Mouse (Mus musculus) cerebellum, adult 2 months (tissue): ENCODE measurements at regions not wholly inside any gene's neighbourhood (a gene's known extent, or its start where the extent isn't known, plus 50 kb on each side); places are given as distances from the start of the nearest gene placed in this dataset.
"Not testable (repeated sequence)": the region's sequence is repeated elsewhere in the genome, so short reads cannot be mapped to it uniquely, and the experiment has no call there.

Experiments used
- DNase-seq, 2 experiments: peaks; one replicate each; pipeline ENCODE4 v3.0.0; 2021
- H3K27ac ChIP-seq: fragments of 200-500 bp; 2 replicates; pipeline ENCODE4 v1.5.1; 2012; ENCODE audit warnings: low read length, control low read depth, inconsistent platforms; ENCODE audit not compliant: insufficient read depth
- H3K27me3 ChIP-seq: fragments of 200-500 bp; 2 replicates; pipeline ENCODE4 v1.6.1; 2012; ENCODE audit warnings: inconsistent platforms, mild to moderate bottlenecking, low read length, moderate library complexity; ENCODE audit not compliant: control insufficient read depth, insufficient read depth
- H3K4me1 ChIP-seq: fragments of 200-500 bp; 2 replicates; pipeline ENCODE4 v1.6.1; 2011; ENCODE audit warnings: low read length; ENCODE audit not compliant: control insufficient read depth, insufficient read depth
- H3K4me3 ChIP-seq: fragments of 200-500 bp; replicated peaks from 2 replicates; pipeline ENCODE3; 2011; ENCODE audit warnings: mild to moderate bottlenecking, low read depth, low read length, control low read depth; ENCODE audit not compliant: insufficient read depth
- CTCF ChIP-seq: fragments of 200-500 bp; IDR thresholded peaks from 2 replicates; pipeline ENCODE4 v1.5.1; 2011; ENCODE audit warnings: low read depth, mild to moderate bottlenecking, control low read depth, low read length, moderate library complexity, borderline replicate concordance; ENCODE audit not compliant: insufficient read depth
- POLR2A ChIP-seq: fragments of 200-500 bp; IDR thresholded peaks from 2 replicates; pipeline ENCODE4 v1.6.1; 2011; ENCODE audit warnings: low read length, control low read depth, borderline replicate concordance; ENCODE audit not compliant: insufficient read depth
- WGBS: fragments of 180-500 bp; shearing (Covaris S2); methylation state at CpG from one replicate; pipeline ENCODE4 v1.1.7; 2018; 5-methylcytosine and 5-hydroxymethylcytosine counted together

DNA sequence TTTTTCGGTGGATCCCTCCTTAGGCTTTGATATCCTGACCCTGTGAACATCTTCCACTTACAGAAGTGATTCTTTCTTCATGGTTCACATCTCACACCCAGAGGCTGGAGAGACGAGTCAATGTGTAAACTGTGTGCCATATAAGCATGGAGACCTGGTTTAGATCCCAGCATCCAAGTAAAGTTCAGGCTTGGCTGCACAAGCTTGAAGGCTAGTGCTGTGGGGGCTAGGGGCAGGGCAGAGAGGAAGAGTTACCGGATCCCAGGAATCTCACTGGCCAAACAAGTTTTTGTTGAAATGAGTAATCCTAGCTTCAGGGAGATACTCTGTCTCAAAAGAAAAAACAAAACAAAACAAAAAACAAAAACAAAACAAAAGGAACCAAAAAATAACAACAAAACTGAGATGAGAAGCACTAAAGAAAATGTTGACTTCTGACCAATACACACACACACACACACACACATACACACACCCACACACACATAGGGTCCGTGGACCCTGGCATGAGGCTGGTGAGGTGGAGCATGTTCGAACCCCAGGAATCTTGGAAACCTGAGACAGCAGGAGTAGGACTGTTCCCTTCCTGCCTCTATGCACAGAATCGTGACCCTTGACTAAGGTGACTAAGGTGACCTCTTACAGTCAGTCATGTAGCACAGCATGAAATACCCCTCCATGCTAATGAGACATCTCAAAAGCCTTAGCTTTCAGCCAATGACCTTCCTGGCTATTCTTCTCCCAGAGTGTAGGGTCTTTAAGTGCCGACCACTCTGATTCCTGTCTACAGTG, 55.2 kb downstream of the Gm12728 start:
- 73% methylated on average over 7 of the region's 7 CpGs for WGBS
- Histone ChIP-seq H3K27ac (no peak overlapping the region), H3K27me3 (no peaks in the 10 kb centered on the region), H3K4me1 (no peaks in the 10 kb centered on the region), H3K4me3 (no peak overlapping the region)
- no peak for DNase-seq
- TF ChIP-seq POLR2A (no peak), CTCF (no peak)

DNA sequence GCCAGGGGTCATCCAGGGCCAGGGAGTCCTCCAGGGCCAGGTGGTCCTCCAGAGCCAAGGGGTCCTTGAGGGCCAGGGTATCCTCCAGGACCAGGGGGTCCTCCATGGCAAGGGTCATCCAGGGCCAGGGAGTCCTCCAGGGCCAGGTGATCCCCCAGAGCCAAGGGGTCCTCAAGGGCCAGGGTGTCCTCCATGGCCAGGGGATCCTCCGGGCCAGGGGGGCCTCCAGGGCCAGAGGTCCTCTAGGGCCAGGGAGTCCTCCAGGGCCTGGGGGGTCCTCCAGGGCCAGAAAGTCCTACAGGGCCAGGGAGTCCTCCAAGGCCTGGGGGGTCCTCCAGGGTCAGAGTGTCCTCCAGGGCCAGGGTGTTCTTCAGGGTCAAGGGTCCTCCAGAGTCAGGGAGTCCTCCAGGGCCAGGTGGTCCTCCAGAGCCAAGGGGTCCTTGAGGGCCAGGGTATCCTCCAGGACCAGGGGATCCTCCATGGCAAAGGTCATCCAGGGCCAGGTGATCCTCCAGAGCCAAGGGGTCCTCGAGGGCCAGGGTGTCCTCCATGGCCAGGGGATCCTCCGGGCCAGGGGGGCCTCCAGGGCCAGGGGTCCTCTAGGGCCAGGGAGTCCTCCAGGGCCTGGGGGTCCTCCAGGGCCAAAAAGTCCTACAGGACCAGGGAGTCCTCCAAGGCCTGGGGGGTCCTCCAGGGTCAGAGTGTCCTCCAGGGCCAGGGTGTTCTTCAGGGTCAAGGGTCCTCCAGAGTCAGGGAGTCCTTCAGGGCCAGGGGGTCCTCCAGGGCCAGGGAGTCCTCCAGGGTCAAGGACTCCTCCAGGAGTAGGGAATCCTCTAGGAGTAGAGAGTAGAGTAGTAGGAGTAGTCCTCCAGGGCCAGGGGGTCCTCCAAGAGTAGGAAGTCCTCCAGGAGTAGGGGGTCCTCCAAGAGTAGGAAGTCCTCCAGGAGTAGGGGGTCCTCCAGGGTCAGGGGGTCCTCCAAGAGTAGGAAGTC, 56.6 kb downstream of the Gm12728 start:
- H3K4me3 ChIP-seq, H3K27me3 ChIP-seq, DNase-seq, H3K4me1 ChIP-seq, H3K27ac ChIP-seq: not testable (repeated sequence)
- 84% methylated on average over 3 of the region's 3 CpGs for WGBS

DNA sequence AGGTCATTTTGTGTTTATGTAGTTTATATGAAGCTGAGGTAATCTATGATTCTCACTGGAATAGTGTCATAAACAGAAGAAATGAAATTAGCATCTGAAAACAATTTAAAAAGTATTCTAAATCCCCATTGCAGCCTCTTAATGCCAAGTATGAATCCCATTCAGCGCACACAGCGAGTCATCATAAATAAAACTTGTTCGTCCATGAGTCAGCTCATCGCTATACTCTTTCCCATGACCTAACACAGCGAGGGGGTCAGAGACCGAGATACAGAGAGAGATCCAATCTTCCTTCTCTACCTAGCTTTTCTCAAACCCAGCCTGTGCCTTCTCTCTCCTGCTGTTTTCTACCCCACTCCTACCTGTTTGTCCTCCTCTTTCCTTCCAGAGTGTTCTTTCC, 63.4 kb downstream of the Gm12728 start:
- WGBS, result 95% methylated on average over 6 of the region's 6 CpGs
- Histone ChIP-seq H3K4me3 (no peak overlapping the region), H3K27me3 (no peaks in the 10 kb centered on the region), H3K4me1 (no peaks in the 10 kb centered on the region), H3K27ac (no peak overlapping the region)
- TF ChIP-seq CTCF (no peak), POLR2A (no peak)
- DNase-seq, result no peak

DNA sequence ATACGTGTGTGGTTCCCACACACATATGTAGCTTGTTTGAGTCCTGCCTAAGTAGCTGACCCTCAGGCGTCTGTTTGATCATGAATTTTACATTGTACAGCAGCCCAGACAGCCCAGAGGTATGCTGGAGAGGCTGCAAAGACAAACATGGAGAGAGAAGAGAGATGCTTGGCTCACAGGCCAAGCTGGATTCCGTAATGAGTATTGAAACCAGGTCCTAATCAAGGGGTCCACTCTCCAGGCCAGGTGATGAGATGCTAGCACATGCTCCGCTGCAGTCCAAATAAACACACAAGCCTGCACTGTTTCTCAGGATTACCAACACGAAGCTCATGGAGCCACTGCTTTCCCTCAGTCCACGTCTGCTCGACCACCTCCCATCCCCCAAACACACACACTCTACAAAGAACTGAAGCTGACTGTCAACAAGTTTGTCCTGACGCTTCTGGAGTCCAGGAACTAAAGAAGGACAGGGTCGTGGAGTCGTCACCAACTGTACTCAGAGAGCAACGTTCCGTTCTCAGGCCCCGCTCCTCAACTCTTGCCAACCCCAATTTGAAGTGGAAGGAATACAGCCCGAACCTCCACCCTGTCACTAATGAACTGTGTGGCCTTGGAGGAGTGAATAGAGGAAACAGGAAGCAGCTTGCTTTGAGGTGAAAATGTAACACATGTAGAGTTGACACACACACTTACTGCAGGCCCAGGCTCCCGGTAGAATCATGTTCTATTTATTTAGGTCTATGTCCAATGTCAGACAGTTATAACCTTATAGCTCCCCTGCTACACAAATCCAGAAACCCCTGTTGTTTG, 69.6 kb downstream of the Gm12728 start:
- H3K4me1 ChIP-seq, result no peaks in the 10 kb centered on the region
- no peak overlapping the region for H3K4me3 ChIP-seq
- TF ChIP-seq POLR2A (no peak), CTCF (no peak)
- no peak overlapping the region for H3K27ac ChIP-seq
- WGBS, result 84% methylated on average over 15 of the region's 15 CpGs
- no peak for DNase-seq
- H3K27me3 ChIP-seq, result no peaks in the 10 kb centered on the region

DNA sequence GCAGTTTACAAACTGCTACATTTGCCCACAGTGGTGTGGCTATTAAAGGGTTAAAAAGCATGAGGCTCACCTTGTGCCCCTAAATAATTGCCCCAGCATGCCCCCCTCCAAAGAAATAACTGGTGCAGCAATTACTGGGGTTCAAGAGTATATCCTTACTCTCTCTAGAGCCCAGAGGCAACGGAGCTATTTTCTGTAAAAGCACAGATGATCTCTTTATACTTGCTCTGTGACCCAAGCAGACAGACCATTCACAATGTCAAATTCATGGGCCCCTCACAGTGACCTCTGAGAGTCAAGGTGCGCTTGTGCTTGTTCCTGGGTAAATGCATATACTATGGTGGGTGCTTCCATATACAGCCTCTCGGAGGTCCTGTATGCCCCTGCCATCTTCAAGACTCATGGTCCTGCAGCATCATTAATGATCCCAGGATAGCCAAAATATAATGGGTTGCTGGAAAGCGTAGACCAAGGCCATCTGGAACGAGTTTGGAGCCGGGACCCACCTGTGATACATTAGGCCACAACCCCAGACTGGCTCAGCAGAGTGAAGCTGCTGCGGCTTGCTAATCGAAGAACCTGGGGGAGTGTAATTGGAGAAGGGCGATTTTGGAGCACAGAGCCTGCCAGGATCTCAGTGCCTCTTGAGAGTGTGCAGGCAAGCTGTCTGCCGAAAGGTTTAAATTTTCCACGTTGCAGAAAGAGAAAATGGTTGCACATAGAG, 71.4 kb downstream of the Gm12728 start:
- Histone ChIP-seq H3K4me3 (no peak overlapping the region), H3K4me1 (no peaks in the 10 kb centered on the region), H3K27ac (no peak overlapping the region), H3K27me3 (no peaks in the 10 kb centered on the region)
- no peak for DNase-seq
- no peak for TF ChIP-seq CTCF
- TF ChIP-seq POLR2A, result no peak
- 52% methylated on average over 11 of the region's 11 CpGs for WGBS

DNA sequence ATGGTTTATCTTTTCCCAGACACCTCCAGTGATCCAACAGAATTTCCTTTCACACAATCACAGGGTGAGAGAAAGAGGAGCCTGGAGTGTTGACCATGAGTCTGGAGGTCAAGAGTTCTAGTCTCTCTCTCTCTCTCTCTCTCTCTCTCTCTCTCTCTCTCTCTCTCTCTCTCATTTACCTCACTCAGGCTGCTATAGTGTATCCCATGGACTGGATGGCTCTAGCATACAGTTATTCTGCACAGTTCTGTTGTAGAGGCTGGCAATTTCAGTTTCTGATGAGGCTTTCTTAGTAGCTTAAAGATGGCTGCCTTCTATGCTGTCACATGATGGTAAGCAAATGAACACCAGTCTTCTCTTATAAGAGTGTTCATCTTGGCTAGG, 72.0 kb downstream of the Gm12728 start:
- TF ChIP-seq CTCF, result no peak
- no peak for TF ChIP-seq POLR2A
- no peaks in the 10 kb centered on the region for H3K27me3 ChIP-seq

DNA sequence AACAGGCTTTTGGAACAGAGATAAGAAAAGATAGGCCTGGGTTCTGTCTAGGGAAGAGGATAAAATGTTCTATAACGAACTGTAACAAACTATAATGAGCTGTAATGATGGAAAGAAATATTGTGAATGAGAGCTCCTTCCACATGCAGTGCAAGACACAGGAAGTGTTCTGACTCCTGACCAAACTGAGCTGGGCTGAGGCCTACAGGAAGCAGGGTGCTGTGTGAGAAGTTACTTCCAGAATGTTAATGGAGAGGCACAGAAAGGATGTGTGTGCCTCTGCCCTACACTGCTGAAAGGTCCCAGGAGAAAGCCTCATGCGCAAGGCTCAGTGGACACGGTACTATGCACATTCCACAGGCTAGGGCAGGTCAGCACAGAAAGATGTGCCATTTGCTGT, 80.8 kb downstream of the Gm12728 start:
- Histone ChIP-seq H3K27ac (no peak overlapping the region), H3K4me1 (no peaks in the 10 kb centered on the region), H3K27me3 (no peaks in the 10 kb centered on the region), H3K4me3 (no peak overlapping the region)
- no peak for TF ChIP-seq CTCF
- TF ChIP-seq POLR2A, result no peak
- 78% methylated on average over 3 of the region's 3 CpGs for WGBS
- no peak for DNase-seq

More for the DNA sequence above, 72.0 kb downstream of the Gm12728 start:
- Histone ChIP-seq H3K27ac (no peak overlapping the region), H3K4me1 (no peaks in the 10 kb centered on the region), H3K4me3 (no peak overlapping the region)
- DNase-seq, result no peak
